Mouse (Mus musculus): Measurements from ENCODE around the gene Tomm40l.
"Not testable (repeated sequence)": the region's sequence is repeated elsewhere in the genome, so short reads cannot be mapped to it uniquely, and the experiment has no call there.

The Tomm40l gene

GRCm38 (mm10) chr1:171250680-171251593 lies 28.6 kb upstream of the Tomm40l start, which contains the start of gene Ndufs2:
Ndufs2 (minus strand) TSS chr1:171251388.
- DNase-seq (ENCODE audit: low spot score): no peak

- peak; percentile 63 for DNase-seq (ENCODE audit: low spot score)
Measured at GRCm38 (mm10) chr1:171249913-171250600, 27.7 kb upstream of the Tomm40l start, which contains the start of gene Adamts4. Adamts4 (plus strand) TSS chr1:171250421.

- no peak for DNase-seq (ENCODE audit: low spot score)
Measured at GRCm38 (mm10) chr1:171248386-171249226, 26.3 kb upstream of the Tomm40l start.

GRCm38 (mm10) chr1:171247916-171248315 lies 25.6 kb upstream of the Tomm40l start:
- DNase-seq (ENCODE audit: low spot score): no peak

- peak; percentile 55 for DNase-seq (ENCODE audit: low spot score)
Measured at GRCm38 (mm10) chr1:171247453-171247841, 25.1 kb upstream of the Tomm40l start.

- DNase-seq (ENCODE audit: low spot score): peak; percentile 98
Measured at GRCm38 (mm10) chr1:171246709-171247452, 24.6 kb upstream of the Tomm40l start.

GRCm38 (mm10) chr1:171245353-171245752 lies 23.0 kb upstream of the Tomm40l start:
- DNase-seq (ENCODE audit: low spot score): no peak

GRCm38 (mm10) chr1:171241952-171242351 lies 19.6 kb upstream of the Tomm40l start:
- not testable (repeated sequence) for DNase-seq (ENCODE audit: low spot score)

- no peak for DNase-seq (ENCODE audit: low spot score)
Measured at GRCm38 (mm10) chr1:171240911-171241310, 18.6 kb upstream of the Tomm40l start.

- no peak for DNase-seq (ENCODE audit: low spot score)
Measured at GRCm38 (mm10) chr1:171239992-171240744, 17.9 kb upstream of the Tomm40l start.

GRCm38 (mm10) chr1:171238463-171238862 lies 16.1 kb upstream of the Tomm40l start:
- DNase-seq (ENCODE audit: low spot score): peak; percentile 82

GRCm38 (mm10) chr1:171237438-171237837 lies 15.1 kb upstream of the Tomm40l start:
- no peak for DNase-seq (ENCODE audit: low spot score)

GRCm38 (mm10) chr1:171235791-171236190 lies 13.5 kb upstream of the Tomm40l start:
- DNase-seq (ENCODE audit: low spot score): no peak

GRCm38 (mm10) chr1:171234538-171234937 lies 12.2 kb upstream of the Tomm40l start:
- DNase-seq (ENCODE audit: low spot score): no peak

- no peak for DNase-seq (ENCODE audit: low spot score)
Measured at GRCm38 (mm10) chr1:171234126-171234525, 11.8 kb upstream of the Tomm40l start, which contains the start of gene Fcer1g. Fcer1g (minus strand) TSS chr1:171234365.

GRCm38 (mm10) chr1:171232800-171233730 lies 10.8 kb upstream of the Tomm40l start:
- no peak for DNase-seq (ENCODE audit: low spot score)

- DNase-seq (ENCODE audit: low spot score): no peak
Measured at GRCm38 (mm10) chr1:171232348-171232747, 10.0 kb upstream of the Tomm40l start.

- no peak for DNase-seq (ENCODE audit: low spot score)
Measured at GRCm38 (mm10) chr1:171231844-171232243, 9.5 kb upstream of the Tomm40l start.

GRCm38 (mm10) chr1:171230215-171230614 lies 7.9 kb upstream of the Tomm40l start:
- DNase-seq (ENCODE audit: low spot score): no peak

All from testis, postnatal 10 days (tissue).